ENCODE assay signal across 10 mouse cellular contexts in the genomic region with DNA sequence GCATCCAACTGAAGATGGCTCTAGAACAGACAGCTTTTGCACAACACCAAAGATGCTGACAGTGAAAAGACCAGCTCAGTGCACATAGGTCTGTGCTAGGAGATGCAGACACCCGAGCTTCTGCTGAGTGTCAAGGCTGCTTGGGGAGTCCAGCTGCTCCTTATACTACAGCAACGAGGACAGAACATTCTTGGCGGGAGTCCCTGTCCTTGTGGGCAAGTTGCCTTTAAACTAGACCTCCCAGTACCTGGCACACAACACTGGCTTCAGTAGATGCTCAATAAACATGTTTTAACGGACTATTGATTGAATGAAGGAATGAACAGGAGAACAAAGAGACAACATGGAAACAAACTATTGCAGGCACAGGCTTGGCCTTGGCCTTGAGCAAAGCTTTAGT.
A peak's percentile ranks its signal among the peaks of the same experiment; 100 is the strongest.
DNase-seq lines count a peak whose midpoint lies in the region; ATAC-seq lines count a peak whose summit lies in the region.
"Had no signal": no experiment of that assay in that cellular context is flagged by ENCODE, and none has a peak within 500 bp of the region (broad histone marks: within the 10 kb centered on the region; RNA-seq: fewer than 3 reads in every experiment).

No protein-coding gene starts in this region.

- no peaks in the 10 kb centered on the region for H3K27me3 ChIP-seq in heart, embryonic 12.5 days (replicated peaks)
- H3K27me3 ChIP-seq: heart, embryonic 13.5 days had no signal

- H3K9me3 ChIP-seq in heart, embryonic 12.5 days (replicated peaks) = no peaks in the 10 kb centered on the region
- H3K9me3 ChIP-seq: heart, embryonic 13.5 days had no signal

- H3K36me3 ChIP-seq in heart, embryonic 12.5 days = no peaks in the 10 kb centered on the region
- H3K36me3 ChIP-seq: heart, embryonic 13.5 days had no signal

- H3K4me1 ChIP-seq in heart, embryonic 12.5 days (replicated peaks) = peaks cover 29% of the 10 kb centered on the region

- DNase-seq in heart, adult 18-20 months = peak; percentile 82 to 84
- DNase-seq in adrenal gland, postnatal 25 days = peak; percentile 44
- peak; percentile 50 for DNase-seq in kidney, postnatal 10 days
- peak; percentile 37 to 65 for DNase-seq in lung, postnatal 4 days
- DNase-seq in cerebellum, adult 9-10 months = no peak
- no peak for DNase-seq in right cerebral cortex, postnatal 25 days
- DNase-seq in cerebellum, adult 11 months = no peak

- H3K27ac ChIP-seq in heart, embryonic 12.5 days (ENCODE audit: poor library complexity, severe bottlenecking) = no peak overlapping the region

- no peak overlapping the region for H3K9ac ChIP-seq in heart, embryonic 12.5 days
- H3K9ac ChIP-seq: heart, embryonic 13.5 days had no signal

- no peak for ATAC-seq in heart, embryonic 12.5 days (ENCODE audit: insufficient number of reproducible peaks, low FRiP score)
- ATAC-seq: midbrain, embryonic 16.5 days had no signal

- WGBS in heart, embryonic 12.5 days = 57% methylated on average over 4 of the region's 4 CpGs

- no peak overlapping the region for H3K4me3 ChIP-seq in heart, embryonic 12.5 days
- H3K4me3 ChIP-seq: heart, embryonic 13.5 days had no signal

- H3K4me2 ChIP-seq in heart, embryonic 12.5 days = no peak overlapping the region
- H3K4me2 ChIP-seq: heart, embryonic 13.5 days had no signal

Comparison
In these comparisons a context has a peak if more than half of its experiments do, and no peak if none do; other contexts are left out.
1. DNase-seq: peak in heart, adult 18-20 months (2 of 2), adrenal gland, postnatal 25 days (single experiment), kidney, postnatal 10 days (single experiment) and lung, postnatal 4 days (2 of 2); none in cerebellum, adult 9-10 months (single experiment), right cerebral cortex, postnatal 25 days (single experiment) and cerebellum, adult 11 months (single experiment).